Mouse (Mus musculus) ZHBTc4 (cell line): ENCODE measurements at regions not wholly inside any gene's neighbourhood (a gene's known extent, or its start where the extent isn't known, plus 50 kb on each side); places are given as distances from the start of the nearest gene placed in this dataset.
A peak's percentile ranks its signal among the peaks of the same experiment; 100 is the strongest.

Source experiments
- DNase-seq: peaks from one replicate; pipeline ENCODE4 v3.0.0-alpha.2; 2011; ENCODE audit warnings: low read depth, low spot score

- peak; percentile 48 for DNase-seq
Observed at GRCm38 (mm10) chr10:61034056-61034455, 55.1 kb upstream of the Pcbd1 start.

GRCm38 (mm10) chr10:61028598-61028997 lies 60.5 kb upstream of the Pcbd1 start:
- DNase-seq, result no peak

- DNase-seq, result no peak
Observed at GRCm38 (mm10) chr10:61027215-61027614, 61.9 kb upstream of the Pcbd1 start.

- DNase-seq, result no peak
Observed at GRCm38 (mm10) chr10:61025061-61025460, 64.1 kb upstream of the Pcbd1 start.

GRCm38 (mm10) chr10:61024166-61024565 lies 65.0 kb upstream of the Pcbd1 start:
- DNase-seq, result peak; percentile 67

- DNase-seq, result peak; percentile 54
Observed at GRCm38 (mm10) chr10:61023431-61023830, 65.7 kb upstream of the Pcbd1 start.

- peak; percentile 20 for DNase-seq
Observed at GRCm38 (mm10) chr10:61019566-61019965, 69.6 kb upstream of the Pcbd1 start.

GRCm38 (mm10) chr10:61012199-61012695 lies 76.9 kb upstream of the Pcbd1 start:
- no peak for DNase-seq

GRCm38 (mm10) chr10:61010697-61011096 lies 78.4 kb upstream of the Pcbd1 start:
- DNase-seq, result no peak

- DNase-seq, result no peak
Observed at GRCm38 (mm10) chr10:61007403-61007802, 81.7 kb upstream of the Pcbd1 start.

GRCm38 (mm10) chr10:61001745-61002160 lies 87.4 kb upstream of the Pcbd1 start:
- peak; percentile 29 for DNase-seq

- peak; percentile 69 for DNase-seq
Observed at GRCm38 (mm10) chr10:60997393-60997792, 91.7 kb upstream of the Pcbd1 start.

- DNase-seq, result no peak
Observed at GRCm38 (mm10) chr10:60995908-60996640, 93.1 kb upstream of the Pcbd1 start.

GRCm38 (mm10) chr10:60985109-60985576 lies 104.0 kb upstream of the Pcbd1 start:
- peak; percentile 80 for DNase-seq

GRCm38 (mm10) chr10:60981770-60982169 lies 107.4 kb upstream of the Pcbd1 start:
- DNase-seq, result no peak

- DNase-seq, result peak; percentile 58
Observed at GRCm38 (mm10) chr10:60973615-60974014, 115.5 kb upstream of the Pcbd1 start.

GRCm38 (mm10) chr10:60964843-60965242 lies 124.3 kb upstream of the Pcbd1 start:
- no peak for DNase-seq

GRCm38 (mm10) chr10:60957820-60958233 lies 126.4 kb upstream of the Unc5b start:
- no peak for DNase-seq

GRCm38 (mm10) chr10:60955467-60955866 lies 124.1 kb upstream of the Unc5b start:
- DNase-seq, result no peak

GRCm38 (mm10) chr10:60952495-60952894 lies 121.1 kb upstream of the Unc5b start:
- peak; percentile 49 for DNase-seq

- peak; percentile 88 for DNase-seq
Observed at GRCm38 (mm10) chr10:60948983-60949677, 117.7 kb upstream of the Unc5b start.

- peak; percentile 24 for DNase-seq
Observed at GRCm38 (mm10) chr10:60943074-60943473, 111.7 kb upstream of the Unc5b start.

- no peak for DNase-seq
Observed at GRCm38 (mm10) chr10:60938749-60939148, 107.4 kb upstream of the Unc5b start.
